Mouse (Mus musculus) lung, postnatal 0 days (tissue): ENCODE measurements around the gene Vps8.

Experiments used
- CTCF ChIP-seq: IDR thresholded peaks from 2 replicates; pipeline ENCODE4 v1.5.1; 2016; ENCODE audit warnings: antibody characterized with exemption, mild to moderate bottlenecking
- EP300 ChIP-seq: IDR thresholded peaks from 2 replicates; pipeline ENCODE4 v1.6.1; 2016; ENCODE audit warnings: antibody characterized with exemption, mild to moderate bottlenecking, control low read depth

DNA sequence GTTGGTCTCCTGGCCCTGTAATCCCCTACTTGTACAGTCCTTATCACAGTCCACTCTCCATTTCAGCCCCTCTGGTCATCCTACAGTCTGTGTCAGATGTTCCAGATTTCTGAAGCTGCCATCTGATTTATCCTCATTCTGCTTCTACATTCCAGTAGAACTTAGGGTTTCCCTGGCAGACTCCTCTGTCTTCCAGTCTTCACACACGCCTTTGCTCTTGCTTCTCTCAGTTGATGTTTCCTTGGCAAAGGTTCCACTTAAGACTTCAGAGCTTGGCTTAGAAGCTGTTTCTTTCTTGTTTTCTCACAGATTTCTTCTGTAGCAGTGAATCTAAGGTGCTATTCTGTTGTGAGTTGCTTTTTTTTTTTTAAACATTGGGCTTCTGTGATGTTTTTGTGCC lies 102.5 kb downstream of the Vps8 start:
- no peak for TF ChIP-seq CTCF
- no peak for TF ChIP-seq EP300
